Mouse (Mus musculus): ENCODE data around the gene Map3k11. TPM values are rescaled to one million over a fixed set of nuclear protein-coding genes. Genes with fewer than 3 reads are reported as not detected.

Map3k11 gene
- total RNA-seq, 2 experiments from 2014 or later: 39.8 to 40.0 TPM

- DNase-seq: no peak
Observed at GRCm38 (mm10) chr19:5739446-5739845, 50.9 kb downstream of the Map3k11 start.

DNA sequence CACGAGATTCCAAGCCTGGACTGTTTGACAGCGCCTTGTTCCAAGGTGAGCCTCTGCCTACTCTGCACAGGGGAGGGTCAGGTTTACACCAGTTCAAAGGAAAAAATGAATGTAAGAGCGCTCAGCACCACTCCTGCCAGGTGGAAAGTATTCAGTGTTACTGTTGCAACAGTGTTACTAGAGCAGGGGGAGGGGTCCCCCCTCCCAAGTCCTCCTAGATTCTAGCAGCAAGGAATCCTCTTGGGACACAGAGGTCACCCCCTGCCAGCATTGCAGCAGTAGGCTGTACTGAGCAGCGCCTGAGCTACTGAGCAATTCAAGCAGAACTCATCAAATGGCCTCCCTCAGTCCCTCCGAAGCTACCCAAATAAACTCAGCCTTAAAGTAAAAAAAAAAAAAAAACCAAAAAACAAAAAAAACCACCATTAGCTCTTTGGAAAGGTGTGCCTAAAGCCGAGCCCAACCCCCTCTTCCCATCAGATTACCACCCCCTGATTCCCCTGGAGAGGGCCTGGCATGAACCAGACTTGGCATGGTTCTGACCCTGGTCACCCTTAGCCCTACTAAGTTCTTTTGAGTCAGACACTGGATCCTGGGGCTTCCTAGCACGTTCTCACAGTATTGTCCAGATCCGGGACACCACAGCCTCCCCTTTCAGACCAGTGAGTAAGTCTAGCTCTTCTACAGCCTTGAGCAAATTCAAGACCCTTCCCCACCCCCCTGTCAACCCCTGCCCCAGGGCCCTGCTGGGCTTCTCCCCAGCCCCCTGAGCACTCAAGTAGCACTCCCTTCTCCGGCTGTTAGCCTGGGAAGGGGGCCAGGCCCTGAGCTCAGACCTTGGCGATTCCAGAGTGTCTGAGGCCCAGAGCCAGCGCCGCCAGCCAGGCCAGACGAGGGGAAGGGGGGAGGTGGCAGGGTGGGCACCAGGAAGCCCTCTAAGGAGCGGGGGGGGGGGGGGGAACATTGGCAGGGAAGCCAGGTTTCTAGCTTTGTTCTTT lies 52.1 kb downstream of the Map3k11 start, which contains the start of gene Ltbp3:
TSS of gene Ltbp3 (plus strand) at position 585 of the 998 bp plus-strand sequence.
- DNase-seq: peak; percentile 90

- peak; percentile 91 for DNase-seq
Observed at GRCm38 (mm10) chr19:5741641-5742240, 53.2 kb downstream of the Map3k11 start.

GRCm38 (mm10) chr19:5742241-5742641 lies 53.7 kb downstream of the Map3k11 start:
- no peak for DNase-seq

GRCm38 (mm10) chr19:5743576-5743975 lies 55.0 kb downstream of the Map3k11 start:
- peak; percentile 36 for DNase-seq

DNA sequence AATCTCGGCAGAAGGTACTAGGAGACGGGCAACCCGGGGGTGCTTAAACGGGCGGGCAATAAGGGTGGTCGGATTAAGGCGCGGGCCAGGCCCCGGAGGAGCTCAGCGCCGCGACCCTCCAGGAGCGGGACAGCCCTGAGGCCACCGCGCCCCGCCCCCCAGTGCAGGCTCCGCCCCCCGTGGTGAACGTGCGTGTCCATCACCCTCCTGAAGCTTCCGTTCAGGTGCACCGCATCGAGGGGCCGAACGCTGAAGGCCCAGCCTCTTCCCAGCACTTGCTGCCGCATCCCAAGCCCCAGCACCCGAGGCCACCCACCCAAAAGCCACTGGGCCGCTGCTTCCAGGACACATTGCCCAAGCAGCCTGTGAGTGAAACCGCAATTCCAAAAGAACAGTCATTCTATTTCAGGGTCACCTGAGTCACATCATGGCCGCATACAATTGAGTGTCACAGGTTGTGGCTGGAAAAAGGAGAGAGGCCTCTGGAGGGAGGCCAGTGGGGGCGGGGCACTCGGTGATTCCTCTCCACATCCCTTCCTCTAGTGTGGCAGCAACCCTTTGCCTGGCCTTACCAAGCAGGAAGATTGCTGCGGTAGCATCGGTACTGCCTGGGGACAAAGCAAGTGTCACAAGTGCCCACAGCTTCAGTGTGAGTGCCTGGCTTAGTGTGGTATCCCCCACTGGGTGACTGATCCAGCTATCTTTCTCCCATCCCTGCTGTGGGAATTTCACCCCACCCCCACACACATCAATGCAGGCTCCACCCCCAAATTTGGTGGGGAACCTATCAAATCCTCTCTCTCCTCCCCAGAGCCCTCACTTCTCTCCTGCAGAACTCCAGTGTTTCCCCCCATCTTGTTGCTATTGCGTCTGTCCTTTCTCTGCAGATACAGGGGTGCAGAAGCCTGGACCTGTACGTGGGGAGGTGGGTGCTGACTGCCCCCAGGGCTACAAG lies 57.5 kb downstream of the Map3k11 start:
- DNase-seq: no peak

DNA sequence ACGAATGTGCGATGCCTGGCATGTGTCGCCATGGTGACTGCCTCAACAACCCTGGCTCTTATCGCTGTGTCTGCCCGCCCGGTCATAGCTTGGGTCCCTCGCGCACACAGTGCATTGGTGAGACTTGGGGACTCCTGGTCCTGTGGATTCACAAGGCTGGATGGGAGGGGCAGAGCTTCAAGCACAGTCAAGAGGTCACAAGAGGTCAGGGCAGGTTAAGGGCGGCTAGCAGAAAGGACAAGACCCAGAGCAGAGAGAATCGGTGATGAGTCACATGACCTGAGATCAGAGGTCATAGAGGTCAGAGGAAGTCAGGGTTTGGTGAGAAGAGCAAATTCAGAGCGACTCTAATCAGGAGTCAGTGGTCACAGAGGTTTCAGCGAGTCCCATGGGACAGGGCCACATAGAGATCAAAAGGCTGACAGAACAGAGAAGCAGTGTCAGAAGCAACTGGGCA lies 58.4 kb downstream of the Map3k11 start:
- no peak for DNase-seq

GRCm38 (mm10) chr19:5749476-5749875 lies 60.9 kb downstream of the Map3k11 start:
- DNase-seq: no peak

DNA sequence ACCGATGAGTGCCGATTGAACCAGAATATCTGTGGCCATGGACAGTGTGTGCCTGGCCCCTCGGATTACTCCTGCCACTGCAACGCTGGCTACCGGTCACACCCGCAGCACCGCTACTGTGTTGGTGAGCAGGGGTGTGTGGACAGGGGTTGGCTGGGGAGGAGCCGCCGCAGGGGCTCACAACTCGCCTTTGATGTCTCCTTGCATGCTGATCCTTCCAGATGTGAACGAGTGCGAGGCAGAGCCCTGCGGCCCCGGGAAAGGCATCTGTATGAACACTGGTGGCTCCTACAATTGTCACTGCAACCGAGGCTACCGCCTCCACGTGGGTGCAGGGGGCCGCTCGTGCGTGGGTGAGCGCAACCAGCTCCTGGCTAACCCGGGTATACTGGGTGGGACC lies 62.4 kb downstream of the Map3k11 start:
- no peak for DNase-seq

GRCm38 (mm10) chr19:5751742-5752141 lies 63.2 kb downstream of the Map3k11 start:
- DNase-seq: peak; percentile 57

Small RNAs within 50 kb of the gene (microRNA-seq; reads per million reads assigned to microRNA genes)
- 1.0 to 1.4 reads per million in 2 experiments for gene Mir6987

Other genes starting within 250 kb of the Map3k11 start
- gene Fosl1, start 241.2 kb upstream of the Map3k11 start, total RNA-seq (2021): not detected
- 10 to 100 TPM; 13.5 to 13.9 TPM for gene Ccdc85b, start 230.8 kb upstream of the Map3k11 start, total RNA-seq (2021)
- gene Fibp, start 228.1 kb upstream of the Map3k11 start, total RNA-seq (2021): 100 to 1,000 TPM; 106 to 118 TPM
- under 1 TPM; 0.24 to 0.50 TPM for gene Ctsw, start 220.2 kb upstream of the Map3k11 start, total RNA-seq (2021)
- gene Efemp2, start 214.8 kb upstream of the Map3k11 start, total RNA-seq (2021): 10 to 100 TPM; 36.7 to 37.8 TPM
- gene Mus81, start 200.3 kb upstream of the Map3k11 start, total RNA-seq (2021): 10 to 100 TPM; 27.9 to 32.9 TPM
- 100 to 1,000 TPM; 719 to 727 TPM for gene Cfl1, start 198.3 kb upstream of the Map3k11 start, total RNA-seq (2021)
- gene 1700020D05Rik, start 185.0 kb upstream of the Map3k11 start, total RNA-seq (2021): 1 to 10 TPM; 1.5 to 2.1 TPM
- gene Snx32, start 178.2 kb upstream of the Map3k11 start, total RNA-seq (2021): 1 to 10 TPM; 7.8 to 7.9 TPM
- not detected for gene Ovol1, start 128.1 kb upstream of the Map3k11 start, total RNA-seq (2021)
- 1 to 10 TPM; 3.8 to 4.6 TPM for gene Ap5b1, start 120.7 kb upstream of the Map3k11 start, total RNA-seq (2021)
- gene Rnaseh2c, start 86.9 kb upstream of the Map3k11 start, total RNA-seq (2021): 10 to 100 TPM; 92.4 to 94.5 TPM
- 10 to 100 TPM; 38.3 to 49.2 TPM for gene Kat5, start 78.5 kb upstream of the Map3k11 start, total RNA-seq (2021)
- 10 to 100 TPM; 33.0 to 38.6 TPM for gene Rela, start 51.3 kb upstream of the Map3k11 start, total RNA-seq (2021)
- gene Sipa1, start 25.0 kb upstream of the Map3k11 start, total RNA-seq (2021): 10 to 100 TPM; 40.2 to 42.2 TPM
- gene Pcnx3, start 166 bp downstream of the Map3k11 start, total RNA-seq (2021): 10 to 100 TPM; 42.5 to 42.7 TPM
- gene Kcnk7, start 15.6 kb downstream of the Map3k11 start, total RNA-seq (2021): not detected
- 100 to 1,000 TPM; 179 to 191 TPM for gene Ehbp1l1, start 37.6 kb downstream of the Map3k11 start, total RNA-seq (2021)
- gene Fam89b, start 40.9 kb downstream of the Map3k11 start, total RNA-seq (2021): 10 to 100 TPM; 48.3 to 49.0 TPM
- 10 to 100 TPM; 78.7 to 79.6 TPM for gene Ltbp3, start 52.2 kb downstream of the Map3k11 start, total RNA-seq (2021)
- 10 to 100 TPM; 60.6 to 69.0 TPM for gene Scyl1, start 82.7 kb downstream of the Map3k11 start, total RNA-seq (2021)
- gene Frmd8, start 186.5 kb downstream of the Map3k11 start, total RNA-seq (2021): 10 to 100 TPM; 18.6 to 20.9 TPM
- gene Slc25a45, start 189.1 kb downstream of the Map3k11 start, total RNA-seq (2021): 1 to 10 TPM; 5.4 to 6.2 TPM
- 1 to 10 TPM; 2.0 TPM for gene Tigd3, start 205.4 kb downstream of the Map3k11 start, total RNA-seq (2021)
- 100 to 1,000 TPM; 111 to 119 TPM for gene Dpf2, start 224.3 kb downstream of the Map3k11 start, total RNA-seq (2021)
- 10 to 100 TPM; 14.2 to 14.7 TPM for gene Cdc42ep2, start 236.1 kb downstream of the Map3k11 start, total RNA-seq (2021)